Mouse (Mus musculus) neural tube, embryonic 10.5 days (tissue): Measurements from ENCODE around the gene Appl2.

Experiments
- DNase-seq: peaks from one replicate; pipeline ENCODE4 v3.0.0-alpha.2; 2017; ENCODE audit warnings: low spot score; ENCODE audit errors: extremely low spot score

Appl2 gene

GRCm38 (mm10) chr10:83631775-83632174 is 16.8 kb downstream of the Appl2 start:
- DNase-seq: no peak

GRCm38 (mm10) chr10:83630899-83631298 is 17.6 kb downstream of the Appl2 start:
- no peak for DNase-seq

- DNase-seq: no peak
Measured at GRCm38 (mm10) chr10:83629878-83630277, 18.7 kb downstream of the Appl2 start.

GRCm38 (mm10) chr10:83629190-83629781 is 19.3 kb downstream of the Appl2 start:
- DNase-seq: no peak

GRCm38 (mm10) chr10:83628241-83628640 is 20.3 kb downstream of the Appl2 start:
- DNase-seq: no peak

- DNase-seq: no peak
Measured at GRCm38 (mm10) chr10:83627113-83627687, 21.3 kb downstream of the Appl2 start.

- DNase-seq: no peak
Measured at GRCm38 (mm10) chr10:83624841-83625240, 23.7 kb downstream of the Appl2 start.

- DNase-seq: no peak
Measured at GRCm38 (mm10) chr10:83624065-83624464, 24.5 kb downstream of the Appl2 start.

GRCm38 (mm10) chr10:83620350-83621055 is 28.0 kb downstream of the Appl2 start:
- DNase-seq: no peak

GRCm38 (mm10) chr10:83618819-83619440 is 29.6 kb downstream of the Appl2 start:
- no peak for DNase-seq

GRCm38 (mm10) chr10:83617366-83617765 is 31.2 kb downstream of the Appl2 start:
- DNase-seq: peak; percentile 38

- no peak for DNase-seq
Measured at GRCm38 (mm10) chr10:83612648-83613215, 35.8 kb downstream of the Appl2 start.

GRCm38 (mm10) chr10:83611863-83612262 is 36.7 kb downstream of the Appl2 start:
- no peak for DNase-seq

GRCm38 (mm10) chr10:83610518-83610917 is 38.0 kb downstream of the Appl2 start:
- no peak for DNase-seq

GRCm38 (mm10) chr10:83608596-83608995 is 39.9 kb downstream of the Appl2 start:
- no peak for DNase-seq

- no peak for DNase-seq
Measured at GRCm38 (mm10) chr10:83607111-83607510, 41.4 kb downstream of the Appl2 start.

- no peak for DNase-seq
Measured at GRCm38 (mm10) chr10:83605637-83606183, 42.8 kb downstream of the Appl2 start.

- no peak for DNase-seq
Measured at GRCm38 (mm10) chr10:83603956-83604564, 44.5 kb downstream of the Appl2 start.

- no peak for DNase-seq
Measured at GRCm38 (mm10) chr10:83600650-83601049, 47.9 kb downstream of the Appl2 start.

- DNase-seq: no peak
Measured at GRCm38 (mm10) chr10:83594526-83594925, 54.0 kb downstream of the Appl2 start.

GRCm38 (mm10) chr10:83592616-83593015 is 55.9 kb downstream of the Appl2 start:
- DNase-seq: no peak
